Mouse (Mus musculus) C2C12 (cell line): Measurements from ENCODE around the gene Nfasc.

Experiments
- CEBPB ChIP-seq: IDR thresholded peaks from one replicate; pipeline ENCODE4 v1.6.1; 2011; ENCODE audit warnings: low read depth, mild to moderate bottlenecking, control low read depth, moderate library complexity
- CTCF ChIP-seq: IDR thresholded peaks from one replicate; pipeline ENCODE4 v1.5.1; 2011; ENCODE audit not compliant: control insufficient read depth, insufficient read depth, insufficient read length
- FOSL1 ChIP-seq: IDR thresholded peaks from one replicate; pipeline ENCODE4 v1.8.0; 2011; ENCODE audit warnings: mild to moderate bottlenecking, low read length; ENCODE audit not compliant: poor library complexity, insufficient read depth, severe bottlenecking

DNA sequence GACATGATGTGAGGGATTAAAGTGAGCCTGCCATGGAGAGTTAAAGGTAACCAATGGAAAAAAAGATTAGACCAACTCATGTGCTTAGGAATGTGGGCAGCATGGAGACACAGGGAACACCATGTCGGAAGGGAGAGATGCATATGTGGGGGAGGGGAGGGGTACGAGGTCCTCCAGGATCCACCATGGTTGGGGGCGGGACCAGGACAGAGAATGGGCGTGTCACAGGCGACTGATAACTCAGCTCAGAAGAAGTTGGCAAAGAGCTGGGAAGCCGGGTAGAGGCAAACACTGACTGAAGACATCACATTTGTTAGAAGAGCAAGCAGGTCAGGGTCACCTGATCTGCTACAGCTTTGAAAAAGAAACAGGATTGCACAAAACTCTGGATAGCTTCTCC lies 176.7 kb downstream of the Nfasc start:
- no peak for TF ChIP-seq CEBPB
- TF ChIP-seq CTCF: no peak
- no peak for TF ChIP-seq FOSL1
